Mouse (Mus musculus) stomach, postnatal 0 days (tissue): Measurements from ENCODE around the gene Polr3g. TPM values are rescaled to one million over a fixed set of nuclear protein-coding genes. Genes with fewer than 3 reads are reported as not detected.
"Not testable (repeated sequence)": the region's sequence is repeated elsewhere in the genome, so short reads cannot be mapped to it uniquely, and the experiment has no call there.

ENCODE experiments used
- ATAC-seq: fragments of 200-750 bp; cut with Nextera tagmentation; 2 replicates; pipeline ENCODE4 v1.8.0; 2017; ENCODE audit not compliant: low FRiP score, low TSS enrichment
- DNase-seq: peaks from one replicate; pipeline ENCODE4 v3.0.0-alpha.2; 2016; ENCODE audit warnings: low spot score
- H3K27ac ChIP-seq: fragments of 300-500 bp; sonication (generic); replicated peaks from 2 replicates; pipeline ENCODE4 v1.5.1; 2014; ENCODE audit warnings: mild to moderate bottlenecking, control low read depth
- H3K27me3 ChIP-seq: fragments of 300-500 bp; sonication (generic); 2 replicates; pipeline ENCODE4 v1.6.1; 2014; ENCODE audit warnings: low read length; ENCODE audit not compliant: control insufficient read depth, insufficient read depth
- H3K36me3 ChIP-seq: fragments of 300-500 bp; sonication (generic); 2 replicates; pipeline ENCODE4 v1.6.1; 2014; ENCODE audit warnings: low read length, mixed read lengths; ENCODE audit not compliant: control insufficient read depth, insufficient read depth
- H3K4me1 ChIP-seq: fragments of 300-500 bp; sonication (generic); replicated peaks from 2 replicates; pipeline ENCODE4 v1.6.1; 2014; ENCODE audit warnings: antibody characterized with exemption; ENCODE audit not compliant: control insufficient read depth, insufficient read depth
- H3K4me2 ChIP-seq: fragments of 300-500 bp; sonication (generic); replicated peaks from 2 replicates; pipeline ENCODE4 v1.6.1; 2014; ENCODE audit warnings: low read depth, mild to moderate bottlenecking, control low read depth, moderate library complexity
- H3K4me3 ChIP-seq: fragments of 300-500 bp; sonication (generic); 2 replicates; pipeline ENCODE4 v1.5.1; 2014; ENCODE audit warnings: low read depth, low read length, control low read depth
- H3K9ac ChIP-seq: fragments of 300-500 bp; sonication (generic); 2 replicates; pipeline ENCODE4 v1.6.1; 2014; ENCODE audit warnings: mild to moderate bottlenecking, low read length, control low read depth, mixed read lengths
- H3K9me3 ChIP-seq: fragments of 300-500 bp; sonication (generic); 2 replicates; pipeline ENCODE4 v1.6.1; 2016; ENCODE audit warnings: low read length; ENCODE audit not compliant: control insufficient read depth
- CTCF ChIP-seq: IDR thresholded peaks from 2 replicates; pipeline ENCODE4 v1.5.1; 2016; ENCODE audit warnings: antibody characterized with exemption, low read depth, mild to moderate bottlenecking, moderate library complexity
- EP300 ChIP-seq: optimal IDR thresholded peaks from 2 replicates; pipeline ENCODE3; 2016; ENCODE audit warnings: antibody characterized with exemption
- WGBS: fragments of 180-500 bp; shearing (Covaris S2); extraction: QIAGEN DNeasy Blood & Tissue Kit; methylation state at CpG from one replicate; pipeline ENCODE4 v1.1.7; 2014; 5-methylcytosine and 5-hydroxymethylcytosine counted together
- polyA plus RNA-seq: library from polyadenylated mRNA; unstranded; fragments of >200 nt; fragmentation: Nextera tagmentation; extraction: Ambion mirVana; gene quantifications from 2 replicates; pipeline ENCODE4 v1.2.1, GENCODE M21; 2015

Gene Polr3g
- polyA plus RNA-seq, 1 experiment from 2014 or later, result 39.6 TPM

DNA sequence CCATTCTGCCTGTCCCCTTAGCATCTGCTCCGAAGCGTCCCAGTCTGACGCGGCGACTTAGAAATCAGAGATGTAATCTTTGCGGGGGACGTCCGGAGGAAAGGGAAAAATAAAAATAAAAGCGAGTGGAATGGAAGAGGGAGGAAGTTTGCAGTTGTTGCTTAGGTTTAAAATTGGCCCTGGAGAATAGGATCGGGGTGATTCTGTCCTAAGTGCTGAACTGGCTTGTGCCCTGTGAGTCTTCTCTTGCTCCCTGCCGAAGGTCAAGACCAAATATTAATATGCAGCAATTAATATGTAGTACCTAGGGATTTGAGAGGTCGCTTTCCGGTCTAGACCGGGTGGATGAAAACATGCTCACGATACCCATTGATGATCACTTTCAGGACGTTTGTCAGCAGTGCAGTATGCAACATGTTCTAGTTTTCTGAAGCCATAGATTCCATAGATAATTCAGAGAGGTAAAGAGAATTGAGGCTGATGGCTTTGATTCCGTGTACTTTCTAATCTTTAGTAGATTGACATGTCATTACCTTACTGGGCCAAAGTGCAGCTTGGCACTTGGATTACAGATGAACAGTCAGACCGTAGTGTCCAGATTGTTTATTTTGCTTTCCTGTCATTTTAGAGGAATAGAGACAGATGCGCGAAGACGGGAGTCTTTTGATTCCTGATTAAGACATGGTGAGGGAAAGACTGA is 52.6 kb downstream of the Polr3g start:
- Histone ChIP-seq H3K36me3 (no peaks in the 10 kb centered on the region), H3K27ac (peak overlapping the region; percentile 93), H3K9ac (peak overlapping the region; percentile 84), H3K27me3 (no peaks in the 10 kb centered on the region), H3K4me1 (no peaks in the 10 kb centered on the region), H3K4me2 (peak overlapping the region; percentile 58), H3K9me3 (no peaks in the 10 kb centered on the region), H3K4me3 (peak overlapping the region; percentile 91)
- DNase-seq, result no peak
- ATAC-seq, result 0 out of 2 replicates have a peak, but pooled peaks have one; percentile 1
- TF ChIP-seq CTCF (no peak), EP300 (no peak)
- 2% methylated on average over 21 of the region's 21 CpGs for WGBS

DNA sequence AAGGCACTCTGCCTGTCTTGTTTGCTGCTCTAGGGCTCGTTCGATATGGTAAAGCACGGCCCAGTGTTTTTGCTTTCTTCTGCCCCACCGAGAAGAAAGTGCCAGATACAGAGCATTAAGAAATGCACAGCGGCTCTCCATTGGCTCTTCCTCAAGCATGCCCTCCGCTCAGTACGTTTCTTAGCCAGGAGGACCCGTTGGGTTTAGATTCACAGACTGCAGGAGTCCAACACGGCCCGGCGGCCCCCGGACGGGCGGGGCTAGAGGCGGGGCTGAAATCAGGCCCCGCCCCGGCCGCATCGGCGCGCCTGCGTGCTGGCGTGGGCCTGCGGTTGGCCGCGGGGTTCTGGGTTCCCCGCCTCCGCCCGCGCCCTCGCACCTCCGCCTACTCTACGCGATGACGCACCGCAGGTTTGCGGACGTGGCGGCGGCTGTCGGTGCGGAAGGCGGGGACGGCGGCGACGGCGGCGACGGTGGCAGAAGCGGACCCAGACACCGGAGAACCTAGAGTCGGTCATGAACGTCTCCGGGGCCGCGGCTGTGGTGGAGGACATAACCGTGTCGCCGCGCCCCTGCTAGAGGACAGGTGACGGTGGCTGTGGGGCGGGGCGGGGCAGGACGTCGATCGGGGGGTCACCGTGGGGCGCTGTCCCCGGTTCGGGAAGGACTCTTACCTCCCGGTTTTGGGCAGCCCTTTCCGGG is 53.3 kb downstream of the Polr3g start, which contains the start of gene Lysmd3:
Gene Lysmd3 (plus strand): TSS at position 313 of the 702 bp plus-strand sequence.
- H3K9ac ChIP-seq, result peak within 1 kb of the TSS; percentile 84
- H3K27ac ChIP-seq, result peak within 1 kb of the TSS; percentile 93
- no peaks in the 10 kb centered on the region for H3K9me3 ChIP-seq
- H3K4me2 ChIP-seq, result peak within 1 kb of the TSS; percentile 58
- ATAC-seq (peak; percentile 100), DNase-seq (peak; percentile 96)
- no peaks in the 10 kb centered on the region for H3K36me3 ChIP-seq
- H3K4me3 ChIP-seq, result peak within 1 kb of the TSS; percentile 91
- H3K4me1 ChIP-seq, result no peaks in the 10 kb centered on the region
- under 1% methylated on average over 62 of the region's 73 CpGs for WGBS
- H3K27me3 ChIP-seq, result no peaks in the 10 kb centered on the region
- TF ChIP-seq CTCF (no peak; the same call in 1 of the 2 replicates), EP300 (no peak)

DNA sequence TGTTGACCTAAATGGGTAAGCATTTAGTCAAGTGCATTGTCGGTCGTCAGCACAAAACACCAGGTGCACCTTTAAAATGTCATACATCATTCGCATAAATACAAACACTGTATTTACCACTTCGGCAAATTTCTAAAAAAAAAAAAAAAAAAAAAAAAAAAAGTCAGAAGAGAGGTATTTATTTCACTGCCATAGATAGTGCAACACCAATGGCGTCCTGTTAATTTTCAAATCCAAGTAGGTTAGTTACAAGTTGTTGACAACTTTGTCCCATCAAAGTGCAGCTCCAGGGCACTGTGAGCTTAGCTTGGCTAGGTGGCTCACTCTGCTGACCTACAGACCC is 53.8 kb downstream of the Polr3g start:
- Histone ChIP-seq H3K9ac (peak overlapping the region; percentile 63), H3K4me1 (no peaks in the 10 kb centered on the region), H3K4me2 (no peak overlapping the region; the same call in none of the 2 replicates), H3K27me3 (no peaks in the 10 kb centered on the region), H3K9me3 (no peaks in the 10 kb centered on the region), H3K27ac (peak overlapping the region; percentile 93), H3K4me3 (peak overlapping the region; percentile 91), H3K36me3 (no peaks in the 10 kb centered on the region)
- WGBS, result 13% methylated on average over 5 of the region's 5 CpGs
- DNase-seq (no peak), ATAC-seq (no peak)
- TF ChIP-seq EP300, result no peak
- no peak for TF ChIP-seq CTCF

DNA sequence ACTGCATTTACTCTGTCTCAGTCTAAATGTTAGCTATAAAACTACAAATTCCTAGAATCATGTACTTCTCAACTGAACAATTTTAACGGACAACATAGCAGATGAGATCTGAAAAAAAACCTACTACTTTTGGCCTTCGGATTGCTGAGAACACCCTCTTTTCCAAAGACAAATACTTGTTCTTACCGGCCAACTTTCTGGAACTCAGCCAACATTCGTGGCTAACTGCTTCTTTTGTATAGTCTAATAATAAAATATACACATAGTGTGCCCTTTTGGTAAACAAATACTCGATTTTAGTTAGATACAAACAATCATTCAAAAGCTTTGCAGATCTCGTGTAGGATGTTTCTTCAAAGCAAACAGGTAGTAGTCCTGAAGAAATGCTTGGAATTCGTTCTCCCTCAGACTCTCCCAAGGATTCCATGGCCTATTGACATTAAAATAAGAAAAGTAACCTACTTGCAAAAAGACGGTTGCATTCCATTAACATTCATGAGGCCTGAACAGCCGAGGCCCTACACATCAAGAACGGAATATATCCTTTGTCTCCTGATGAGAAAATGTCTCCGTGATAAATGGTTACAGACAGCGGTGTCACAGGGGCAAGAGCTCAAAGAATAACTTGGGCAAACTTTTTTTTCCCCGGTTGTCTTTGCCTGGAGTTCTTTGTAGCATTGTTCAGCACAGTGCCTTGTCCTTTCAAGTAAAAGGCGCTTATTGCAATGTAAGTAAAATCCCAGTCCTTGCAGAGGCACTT is 54.5 kb downstream of the Polr3g start:
- Histone ChIP-seq H3K27me3 (no peaks in the 10 kb centered on the region), H3K4me2 (no peak overlapping the region; the same call in 1 of the 2 replicates), H3K9me3 (no peaks in the 10 kb centered on the region), H3K4me1 (no peaks in the 10 kb centered on the region), H3K36me3 (no peaks in the 10 kb centered on the region), H3K27ac (no peak overlapping the region), H3K9ac (no peak overlapping the region), H3K4me3 (no peak overlapping the region)
- DNase-seq, result peak; percentile 26
- WGBS, result 22% methylated on average over 14 of the region's 14 CpGs
- ATAC-seq, result no peak
- TF ChIP-seq CTCF (no peak), EP300 (no peak)

DNA sequence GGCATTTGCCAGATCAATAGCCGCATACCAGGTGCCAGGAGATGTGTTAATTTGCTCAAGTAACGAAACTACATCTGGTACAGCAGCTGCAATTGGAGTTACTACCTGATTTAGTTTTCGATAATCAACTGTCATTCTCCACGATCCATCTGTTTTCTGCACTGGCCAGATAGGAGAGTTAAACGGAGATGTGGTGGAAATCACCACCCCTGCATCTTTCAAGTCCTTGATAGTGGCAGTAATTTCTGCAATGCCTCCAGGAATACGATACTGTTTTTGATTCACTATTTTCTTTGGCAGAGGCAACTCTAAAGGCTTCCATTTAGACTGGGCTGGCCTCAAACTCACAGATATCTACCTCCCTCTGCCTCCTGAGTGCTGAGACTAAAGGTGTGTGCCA is 60.4 kb downstream of the Polr3g start:
- not testable (repeated sequence) for H3K4me1 ChIP-seq
- WGBS, result 80% methylated on average over 5 of the region's 6 CpGs

More for the DNA sequence above, 60.4 kb downstream of the Polr3g start:
- not testable (repeated sequence) for H3K36me3 ChIP-seq, H3K9ac ChIP-seq, H3K27me3 ChIP-seq, H3K9me3 ChIP-seq, H3K27ac ChIP-seq, DNase-seq, H3K4me3 ChIP-seq, H3K4me2 ChIP-seq, ATAC-seq
